Mouse (Mus musculus): Measurements from ENCODE around the gene Wdr83. TPM values are rescaled to one million over a fixed set of nuclear protein-coding genes. Genes with fewer than 3 reads are reported as not detected.
"Not testable (repeated sequence)": the region's sequence is repeated elsewhere in the genome, so short reads cannot be mapped to it uniquely, and the experiment has no call there.

Gene Wdr83
- polyA plus RNA-seq (2015; fragmentation: Nextera tagmentation; extraction: Ambion mirVana) = 50.3 and 50.5 TPM in 2 replicates

- H3K27me3 ChIP-seq (replicated peaks) = no peaks in the 10 kb centered on the region
- no peaks in the 10 kb centered on the region for H3K9me3 ChIP-seq (replicated peaks)
- H3K4me3 ChIP-seq (replicated peaks) = peak within 1 kb of the TSS; percentile 58
- peaks cover 15% of the 10 kb centered on the region for H3K36me3 ChIP-seq
- H3K27ac ChIP-seq (replicated peaks) = peak within 1 kb of the TSS; percentile 75
- H3K4me2 ChIP-seq = peak within 1 kb of the TSS; percentile 93
- peaks cover 45% of the 10 kb centered on the region for H3K4me1 ChIP-seq
- WGBS = 2% methylated on average over 9 of the region's 9 CpGs
- peak within 1 kb of the TSS; percentile 77 for H3K9ac ChIP-seq (replicated peaks)
- peak; percentile 20 for ATAC-seq (ENCODE audit: low FRiP score)
Measured at GRCm38 (mm10) chr8:85081216-85081555, at the start of gene Wdr83. Gene Wdr83, minus strand, starts transcription at chr8:85081306.

GRCm38 (mm10) chr8:85123691-85124090, 42.6 kb upstream of the Wdr83 start:
- H3K27ac ChIP-seq (replicated peaks) = no peak overlapping the region
- peaks cover 4% of the 10 kb centered on the region; the same call in 1 of the 2 replicates for H3K4me1 ChIP-seq
- 93% methylated on average over 8 of the region's 8 CpGs for WGBS
- no peak for ATAC-seq (ENCODE audit: low FRiP score)
- H3K36me3 ChIP-seq = no peaks in the 10 kb centered on the region
- no peak overlapping the region for H3K4me3 ChIP-seq (replicated peaks)
- no peak overlapping the region for H3K4me2 ChIP-seq
- no peak overlapping the region for H3K9ac ChIP-seq (replicated peaks)
- H3K27me3 ChIP-seq (replicated peaks) = no peaks in the 10 kb centered on the region
- H3K9me3 ChIP-seq (replicated peaks) = no peaks in the 10 kb centered on the region

DNA sequence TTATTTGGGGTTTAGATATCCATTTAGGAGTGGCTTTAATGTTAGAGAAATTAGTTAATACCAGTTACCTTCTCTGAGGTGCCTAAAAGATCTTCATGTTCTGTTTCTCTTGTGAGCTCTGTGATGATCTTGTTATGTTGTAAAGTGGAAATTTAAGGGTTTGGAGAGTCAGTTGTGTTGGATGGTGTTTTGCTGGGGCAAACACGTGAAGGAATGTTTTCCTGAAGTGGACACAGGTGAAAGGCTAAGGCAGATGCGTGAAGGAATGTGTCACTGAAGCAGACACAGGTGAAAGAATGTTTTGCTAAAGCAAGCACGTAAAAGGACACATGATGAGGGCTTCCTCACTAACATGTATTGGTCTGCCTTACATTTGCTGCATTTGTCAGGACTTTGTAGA, 41.9 kb upstream of the Wdr83 start, which contains the start of gene Zfp791:
Gene Zfp791 (minus strand): TSS at position 101 of the 400 bp plus-strand sequence.
- peaks cover 6% of the 10 kb centered on the region; the same call in 1 of the 2 replicates for H3K4me1 ChIP-seq
- WGBS = 84% methylated on average over 3 of the region's 3 CpGs
- no peaks in the 10 kb centered on the region for H3K36me3 ChIP-seq
- no peak for ATAC-seq (ENCODE audit: low FRiP score)
- H3K4me2 ChIP-seq = no peak within 1 kb of the TSS
- H3K27me3 ChIP-seq (replicated peaks) = no peaks in the 10 kb centered on the region
- no peaks in the 10 kb centered on the region for H3K9me3 ChIP-seq (replicated peaks)
- no peak within 1 kb of the TSS for H3K27ac ChIP-seq (replicated peaks)
- H3K9ac ChIP-seq (replicated peaks) = no peak within 1 kb of the TSS
- no peak within 1 kb of the TSS for H3K4me3 ChIP-seq (replicated peaks)

- H3K36me3 ChIP-seq; H3K4me2 ChIP-seq; H3K9me3 ChIP-seq (replicated peaks); H3K4me3 ChIP-seq (replicated peaks); ATAC-seq (ENCODE audit: low FRiP score); H3K27ac ChIP-seq (replicated peaks); H3K4me1 ChIP-seq; H3K27me3 ChIP-seq (replicated peaks); H3K9ac ChIP-seq (replicated peaks): not testable (repeated sequence)
- 83% methylated on average over 5 of the region's 5 CpGs for WGBS
Measured at GRCm38 (mm10) chr8:85120251-85120650, 39.1 kb upstream of the Wdr83 start.

- peak overlapping the region; percentile 60 for H3K4me3 ChIP-seq (replicated peaks)
- no peaks in the 10 kb centered on the region for H3K27me3 ChIP-seq (replicated peaks)
- 7% methylated on average over 37 of the region's 37 CpGs for WGBS
- peak; percentile 94 for ATAC-seq (ENCODE audit: low FRiP score)
- peaks cover 3% of the 10 kb centered on the region; the same call in 1 of the 2 replicates for H3K36me3 ChIP-seq
- peak overlapping the region; percentile 64 for H3K4me2 ChIP-seq
- no peaks in the 10 kb centered on the region for H3K9me3 ChIP-seq (replicated peaks)
- peak overlapping the region; percentile 63 for H3K27ac ChIP-seq (replicated peaks)
- H3K9ac ChIP-seq (replicated peaks) = peak overlapping the region; percentile 65
- peaks cover 6% of the 10 kb centered on the region; the same call in 1 of the 2 replicates for H3K4me1 ChIP-seq
Measured at GRCm38 (mm10) chr8:85119052-85119981, 38.2 kb upstream of the Wdr83 start.

DNA sequence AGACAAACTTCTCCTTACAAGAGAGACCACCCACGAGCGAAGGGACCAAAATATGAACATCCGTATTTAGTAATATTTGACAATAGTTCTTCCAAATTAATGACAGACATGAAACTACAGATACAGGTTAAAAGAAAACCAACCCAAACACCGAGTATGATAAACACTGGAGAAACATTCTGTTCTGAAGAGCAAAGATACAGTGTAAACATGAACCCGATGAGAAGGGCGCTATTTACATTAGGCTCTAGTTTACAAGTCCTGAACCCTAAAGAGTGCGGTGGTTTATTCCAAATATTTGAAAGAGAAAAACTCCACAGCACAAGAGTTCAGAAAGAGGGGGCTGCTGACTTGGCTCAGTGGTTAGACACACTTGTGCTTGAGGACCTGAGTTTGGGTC, 35.9 kb upstream of the Wdr83 start:
- Histone ChIP-seq H3K9me3 (replicated peaks) (no peaks in the 10 kb centered on the region), H3K4me3 (replicated peaks) (no peak overlapping the region), H3K4me1 (peaks cover 6% of the 10 kb centered on the region; the same call in 1 of the 2 replicates), H3K9ac (replicated peaks) (no peak overlapping the region), H3K4me2 (no peak overlapping the region), H3K27me3 (replicated peaks) (no peaks in the 10 kb centered on the region), H3K36me3 (peaks cover 12% of the 10 kb centered on the region), H3K27ac (replicated peaks) (no peak overlapping the region)
- ATAC-seq (ENCODE audit: low FRiP score) = no peak
- 94% methylated on average over 7 of the region's 7 CpGs for WGBS

GRCm38 (mm10) chr8:85115501-85115900, 34.4 kb upstream of the Wdr83 start:
- peaks cover 26% of the 10 kb centered on the region for H3K36me3 ChIP-seq
- no peak overlapping the region for H3K27ac ChIP-seq (replicated peaks)
- ATAC-seq (ENCODE audit: low FRiP score) = no peak
- no peak overlapping the region for H3K4me3 ChIP-seq (replicated peaks)
- WGBS = 77% methylated on average over 4 of the region's 4 CpGs
- H3K9ac ChIP-seq (replicated peaks) = no peak overlapping the region
- no peak overlapping the region for H3K4me2 ChIP-seq
- H3K27me3 ChIP-seq (replicated peaks) = no peaks in the 10 kb centered on the region
- H3K9me3 ChIP-seq (replicated peaks) = no peaks in the 10 kb centered on the region
- peaks cover 6% of the 10 kb centered on the region; the same call in 1 of the 2 replicates for H3K4me1 ChIP-seq

GRCm38 (mm10) chr8:85113241-85113640, 32.1 kb upstream of the Wdr83 start:
- 98% methylated on average over 10 of the region's 10 CpGs for WGBS
- Histone ChIP-seq H3K9me3 (replicated peaks) (no peaks in the 10 kb centered on the region), H3K4me1 (no peaks in the 10 kb centered on the region), H3K4me3 (replicated peaks) (no peak overlapping the region), H3K36me3 (peaks cover 45% of the 10 kb centered on the region), H3K27me3 (replicated peaks) (no peaks in the 10 kb centered on the region), H3K4me2 (no peak overlapping the region), H3K27ac (replicated peaks) (no peak overlapping the region), H3K9ac (replicated peaks) (no peak overlapping the region)
- ATAC-seq (ENCODE audit: low FRiP score) = no peak

- Histone ChIP-seq H3K9ac (replicated peaks) (no peak overlapping the region), H3K4me2 (no peak overlapping the region), H3K9me3 (replicated peaks) (no peaks in the 10 kb centered on the region), H3K27me3 (replicated peaks) (no peaks in the 10 kb centered on the region), H3K4me3 (replicated peaks) (no peak overlapping the region), H3K36me3 (peaks cover 43% of the 10 kb centered on the region), H3K27ac (replicated peaks) (no peak overlapping the region), H3K4me1 (no peaks in the 10 kb centered on the region)
- WGBS = 82% methylated on average over 4 of the region's 4 CpGs
- ATAC-seq (ENCODE audit: low FRiP score) = no peak
Measured at GRCm38 (mm10) chr8:85100076-85100665, 19.1 kb upstream of the Wdr83 start.

- no peaks in the 10 kb centered on the region for H3K27me3 ChIP-seq (replicated peaks)
- ATAC-seq (ENCODE audit: low FRiP score) = no peak
- no peak overlapping the region for H3K4me3 ChIP-seq (replicated peaks)
- H3K4me1 ChIP-seq = no peaks in the 10 kb centered on the region
- whole genome bisulfite sequencing = 94% methylated on average over 4 of the region's 4 CpGs
- H3K4me2 ChIP-seq = no peak overlapping the region
- peaks cover 57% of the 10 kb centered on the region for H3K36me3 ChIP-seq
- no peak overlapping the region for H3K9ac ChIP-seq (replicated peaks)
- no peak overlapping the region for H3K27ac ChIP-seq (replicated peaks)
- H3K9me3 ChIP-seq (replicated peaks) = no peaks in the 10 kb centered on the region
Measured at GRCm38 (mm10) chr8:85096850-85097249, 15.7 kb upstream of the Wdr83 start.

GRCm38 (mm10) chr8:85096196-85096595, 15.1 kb upstream of the Wdr83 start:
- Histone ChIP-seq H3K4me1 (no peaks in the 10 kb centered on the region), H3K9ac (replicated peaks) (no peak overlapping the region), H3K4me3 (replicated peaks) (no peak overlapping the region), H3K36me3 (peaks cover 57% of the 10 kb centered on the region), H3K27me3 (replicated peaks) (no peaks in the 10 kb centered on the region), H3K9me3 (replicated peaks) (no peaks in the 10 kb centered on the region), H3K27ac (replicated peaks) (no peak overlapping the region), H3K4me2 (no peak overlapping the region)
- no peak for ATAC-seq (ENCODE audit: low FRiP score)
- WGBS = 94% methylated on average over 16 of the region's 16 CpGs

- H3K36me3 ChIP-seq = peaks cover 57% of the 10 kb centered on the region
- no peak overlapping the region for H3K4me2 ChIP-seq
- H3K27me3 ChIP-seq (replicated peaks) = no peaks in the 10 kb centered on the region
- no peak overlapping the region for H3K9ac ChIP-seq (replicated peaks)
- no peak overlapping the region for H3K27ac ChIP-seq (replicated peaks)
- 93% methylated on average over 7 of the region's 7 CpGs for WGBS
- H3K9me3 ChIP-seq (replicated peaks) = no peaks in the 10 kb centered on the region
- H3K4me1 ChIP-seq = no peaks in the 10 kb centered on the region
- no peak overlapping the region for H3K4me3 ChIP-seq (replicated peaks)
- no peak for ATAC-seq (ENCODE audit: low FRiP score)
Measured at GRCm38 (mm10) chr8:85095566-85095965, 14.5 kb upstream of the Wdr83 start.

Measured in neural tube, embryonic 15.5 days (tissue).